Mouse (Mus musculus) intestine, embryonic 14.5 days (tissue): ENCODE measurements at regions not wholly inside any gene's neighbourhood (a gene's known extent, or its start where the extent isn't known, plus 50 kb on each side); places are given as distances from the start of the nearest gene placed in this dataset.

Experiments
- ATAC-seq: fragments of 200-750 bp; cut with Nextera tagmentation; replicated peaks from 2 replicates; pipeline ENCODE4 v1.8.0; 2017; ENCODE audit warnings: low read depth, moderate number of reproducible peaks, moderate TSS enrichment, moderate library complexity; ENCODE audit not compliant: low FRiP score, low TSS enrichment
- DNase-seq: peaks from one replicate; pipeline ENCODE4 v3.0.0-alpha.2; 2018; ENCODE audit warnings: low spot score
- H3K27ac ChIP-seq: fragments of 300-500 bp; sonication (generic); 2 replicates; pipeline ENCODE4 v1.5.1; 2014; ENCODE audit warnings: low read depth, mild to moderate bottlenecking, control low read depth
- H3K27me3 ChIP-seq: fragments of 300-500 bp; sonication (generic); replicated peaks from 2 replicates; pipeline ENCODE4 v1.6.1; 2014; ENCODE audit warnings: low read length, control low read depth; ENCODE audit not compliant: control insufficient read depth, insufficient read depth
- H3K36me3 ChIP-seq: fragments of 300-500 bp; sonication (generic); 2 replicates; pipeline ENCODE4 v1.6.1; 2014; ENCODE audit warnings: low read length, control low read depth; ENCODE audit not compliant: control insufficient read depth, insufficient read depth
- H3K4me1 ChIP-seq: fragments of 300-500 bp; sonication (generic); replicated peaks from 2 replicates; pipeline ENCODE4 v1.6.1; 2014; ENCODE audit warnings: low read length, control low read depth, mixed read lengths; ENCODE audit not compliant: control insufficient read depth, insufficient read depth
- H3K4me2 ChIP-seq: fragments of 300-500 bp; sonication (generic); 2 replicates; pipeline ENCODE4 v1.6.1; 2014; ENCODE audit warnings: low read length
- H3K4me3 ChIP-seq: fragments of 300-500 bp; sonication (generic); 2 replicates; pipeline ENCODE4 v1.5.1; 2014; ENCODE audit warnings: low read depth, low read length, control low read depth, mixed read lengths
- H3K9ac ChIP-seq: fragments of 300-500 bp; sonication (generic); 2 replicates; pipeline ENCODE4 v1.6.1; 2014; ENCODE audit warnings: mild to moderate bottlenecking, low read length
- H3K9me3 ChIP-seq: fragments of 300-500 bp; sonication (generic); 2 replicates; pipeline ENCODE4 v1.6.1; 2016; ENCODE audit warnings: low read length, control low read depth; ENCODE audit not compliant: control insufficient read depth
- WGBS: fragments of 180-500 bp; shearing (Covaris S2); extraction: QIAGEN DNeasy Blood & Tissue Kit; methylation state at CpG from one replicate; pipeline ENCODE4 v1.1.7; 2014; 5-methylcytosine and 5-hydroxymethylcytosine counted together

DNA sequence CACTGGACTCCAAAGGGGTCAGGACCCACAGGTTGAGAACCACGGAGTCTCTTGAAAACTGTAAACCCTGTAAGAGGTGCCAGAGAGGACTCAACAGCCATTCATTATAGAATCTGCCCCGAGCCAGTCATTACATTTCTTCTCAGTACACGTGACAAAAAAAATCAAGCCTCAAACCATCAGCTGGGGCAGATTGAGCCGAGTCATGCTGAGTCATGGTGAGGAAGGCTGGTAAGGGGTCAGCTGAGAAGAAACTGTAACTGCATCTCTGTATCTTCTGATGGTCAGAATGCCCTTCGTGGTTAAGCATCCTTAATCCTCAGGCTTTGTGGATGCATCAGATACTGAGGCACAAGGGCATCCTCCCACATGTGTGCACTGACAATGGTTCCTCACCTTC, 207.2 kb upstream of the Prok2 start:
- no peak for ATAC-seq
- H3K4me1 ChIP-seq: peaks cover under 1% of the 10 kb centered on the region; the same call in 1 of the 2 replicates
- 73% methylated on average over 5 of the region's 5 CpGs for WGBS

GRCm38 (mm10) chr6:99932923-99933322, 206.7 kb upstream of the Prok2 start:
- ATAC-seq: no peak
- Histone ChIP-seq H3K27me3 (no peaks in the 10 kb centered on the region), H3K9ac (no peak overlapping the region), H3K36me3 (no peaks in the 10 kb centered on the region), H3K4me2 (no peak overlapping the region), H3K4me3 (no peak overlapping the region), H3K27ac (no peak overlapping the region), H3K4me1 (peaks cover 6% of the 10 kb centered on the region; the same call in 1 of the 2 replicates), H3K9me3 (no peaks in the 10 kb centered on the region)
- DNase-seq: no peak
- WGBS: 47% methylated on average over 2 of the region's 2 CpGs

More for the DNA sequence above, 207.2 kb upstream of the Prok2 start:
- DNase-seq: no peak
- no peak overlapping the region for H3K4me2 ChIP-seq
- no peaks in the 10 kb centered on the region for H3K27me3 ChIP-seq
- no peaks in the 10 kb centered on the region for H3K36me3 ChIP-seq
- no peak overlapping the region for H3K27ac ChIP-seq
- H3K9ac ChIP-seq: no peak overlapping the region
- no peaks in the 10 kb centered on the region for H3K9me3 ChIP-seq
- no peak overlapping the region for H3K4me3 ChIP-seq

DNA sequence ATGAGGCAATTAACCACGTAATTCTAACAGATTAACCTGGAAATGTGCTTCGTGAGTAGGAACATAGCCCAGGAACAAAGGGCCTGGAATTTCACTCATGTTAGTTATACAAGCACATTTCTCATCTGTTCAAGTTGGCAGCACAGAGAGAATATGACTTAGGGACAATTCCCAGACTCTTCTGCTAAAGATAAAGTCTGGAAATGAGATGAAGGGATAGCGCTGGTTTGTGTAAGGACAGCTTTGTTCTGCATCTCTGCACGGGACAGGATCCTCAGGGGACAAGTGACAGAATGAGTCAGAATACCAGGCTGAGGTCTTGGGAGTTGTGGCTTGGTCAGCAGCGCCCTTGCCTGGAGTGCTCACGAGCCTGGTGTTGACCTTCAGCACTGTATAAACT, 206.2 kb upstream of the Prok2 start:
- 59% methylated on average over 6 of the region's 6 CpGs for WGBS
- H3K27me3 ChIP-seq: no peaks in the 10 kb centered on the region
- H3K27ac ChIP-seq: no peak overlapping the region
- ATAC-seq: no peak
- DNase-seq: no peak
- no peaks in the 10 kb centered on the region for H3K36me3 ChIP-seq
- H3K4me3 ChIP-seq: no peak overlapping the region
- H3K9ac ChIP-seq: no peak overlapping the region
- no peak overlapping the region for H3K4me2 ChIP-seq
- H3K4me1 ChIP-seq: peaks cover 6% of the 10 kb centered on the region; the same call in 1 of the 2 replicates
- H3K9me3 ChIP-seq: no peaks in the 10 kb centered on the region

DNA sequence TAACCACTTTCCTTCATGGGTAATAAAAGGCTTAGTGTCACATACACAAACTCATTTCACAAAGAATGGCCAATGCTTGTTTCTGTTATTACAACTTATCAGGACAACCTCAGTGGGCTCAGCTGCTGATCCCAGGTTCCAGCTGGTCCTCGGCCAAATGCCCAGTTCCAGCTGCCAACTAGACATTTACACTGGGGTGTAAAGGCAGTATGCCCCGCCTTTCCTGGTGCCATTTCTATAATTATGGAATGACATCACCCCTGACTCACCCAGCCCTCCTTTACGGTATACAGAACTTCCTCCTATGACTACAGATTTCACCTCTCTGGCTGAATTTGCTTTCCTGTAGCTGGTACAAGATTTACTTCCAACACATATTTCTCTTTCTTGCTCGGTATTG, 205.4 kb upstream of the Prok2 start:
- Histone ChIP-seq H3K9me3 (no peaks in the 10 kb centered on the region), H3K9ac (no peak overlapping the region), H3K4me2 (no peak overlapping the region), H3K27me3 (no peaks in the 10 kb centered on the region), H3K4me3 (no peak overlapping the region), H3K36me3 (no peaks in the 10 kb centered on the region), H3K4me1 (peaks cover 6% of the 10 kb centered on the region; the same call in 1 of the 2 replicates), H3K27ac (no peak overlapping the region)
- DNase-seq (no peak), ATAC-seq (no peak)
- WGBS: 68% methylated on average over 4 of the region's 4 CpGs

DNA sequence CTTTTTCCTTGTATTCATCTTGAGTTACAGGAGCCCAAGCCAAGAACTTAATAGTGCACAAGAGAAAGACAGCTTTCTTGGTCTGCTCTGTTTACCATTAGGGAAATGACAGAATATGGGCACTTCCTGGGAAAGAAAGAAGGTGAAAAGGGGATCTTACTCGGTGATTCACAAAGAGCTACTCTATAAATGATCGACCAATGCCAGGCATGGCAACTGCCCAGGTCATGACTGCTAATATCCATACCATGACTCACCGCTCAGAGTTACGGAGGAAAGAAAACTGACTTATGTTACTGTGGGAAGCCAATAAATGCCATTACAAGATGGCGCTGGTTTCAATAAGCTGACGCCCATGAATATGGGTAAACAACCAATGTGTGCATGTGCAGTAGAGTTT, 204.1 kb upstream of the Prok2 start:
- peaks cover 6% of the 10 kb centered on the region; the same call in 1 of the 2 replicates for H3K4me1 ChIP-seq
- H3K27ac ChIP-seq: no peak overlapping the region
- no peaks in the 10 kb centered on the region for H3K36me3 ChIP-seq
- no peaks in the 10 kb centered on the region for H3K9me3 ChIP-seq
- ATAC-seq (no peak), DNase-seq (no peak)
- H3K9ac ChIP-seq: no peak overlapping the region
- H3K4me2 ChIP-seq: no peak overlapping the region
- H3K4me3 ChIP-seq: no peak overlapping the region
- 94% methylated on average over 6 of the region's 6 CpGs for WGBS
- no peaks in the 10 kb centered on the region for H3K27me3 ChIP-seq

DNA sequence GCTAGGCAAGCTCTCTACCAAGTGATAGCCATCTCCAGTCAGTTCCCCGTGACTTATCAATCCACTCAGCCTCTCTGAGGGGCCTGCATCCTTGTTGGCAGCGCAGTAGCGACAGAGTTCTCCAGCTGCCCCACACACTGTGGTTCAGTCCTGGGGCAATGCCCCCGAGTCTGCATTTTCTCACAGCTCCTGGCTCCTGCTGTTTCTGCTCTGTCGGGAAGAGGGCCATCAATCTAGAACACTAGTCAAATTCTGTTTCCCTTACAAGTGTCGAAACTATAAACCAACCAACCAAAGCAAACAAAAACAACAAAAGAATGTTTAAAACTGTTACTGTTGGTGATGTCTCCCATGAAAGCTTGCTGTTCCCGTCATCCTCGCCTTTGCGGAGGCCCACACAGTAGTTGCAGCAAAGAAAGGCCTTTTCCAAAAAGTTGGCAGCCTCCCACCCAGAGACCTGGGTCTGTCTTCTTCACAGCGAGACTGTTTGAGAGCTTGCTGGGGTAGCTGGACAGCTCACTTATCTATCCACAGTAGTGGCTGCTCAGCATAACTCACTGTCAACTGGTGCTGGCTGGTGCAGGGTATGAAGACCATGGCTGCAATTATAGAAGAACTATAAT, 201.9 kb upstream of the Prok2 start:
- Histone ChIP-seq H3K36me3 (no peaks in the 10 kb centered on the region), H3K4me3 (no peak overlapping the region), H3K4me1 (peaks cover 6% of the 10 kb centered on the region; the same call in 1 of the 2 replicates), H3K4me2 (no peak overlapping the region), H3K9me3 (no peaks in the 10 kb centered on the region), H3K9ac (no peak overlapping the region), H3K27ac (no peak overlapping the region), H3K27me3 (no peaks in the 10 kb centered on the region)
- ATAC-seq (no peak), DNase-seq (no peak)
- 35% methylated on average over 10 of the region's 10 CpGs for WGBS

DNA sequence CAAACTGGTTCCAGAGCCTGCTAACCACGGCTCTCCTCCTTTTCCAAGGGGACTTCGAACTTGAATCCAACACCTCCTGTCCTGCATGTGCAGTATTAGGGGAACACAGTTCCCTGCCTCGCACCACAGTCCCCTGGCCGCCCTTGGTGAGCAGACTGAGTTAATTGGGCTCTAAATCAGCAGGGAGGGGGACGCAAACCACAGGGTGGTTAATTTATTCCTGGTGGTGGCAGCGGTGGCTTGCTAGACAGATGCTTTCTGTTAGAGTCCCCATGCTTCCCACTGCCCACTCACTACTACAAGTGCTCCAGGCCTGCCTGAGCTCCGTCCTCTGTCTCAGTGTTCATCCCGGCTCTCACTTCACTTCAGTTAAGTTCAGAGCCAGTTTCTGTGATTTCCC, 198.0 kb upstream of the Prok2 start:
- DNase-seq (no peak), ATAC-seq (no peak)
- no peak overlapping the region for H3K4me3 ChIP-seq
- no peak overlapping the region for H3K27ac ChIP-seq
- H3K27me3 ChIP-seq: no peaks in the 10 kb centered on the region
- H3K36me3 ChIP-seq: no peaks in the 10 kb centered on the region
- H3K4me2 ChIP-seq: no peak overlapping the region
- no peaks in the 10 kb centered on the region for H3K9me3 ChIP-seq
- peaks cover 6% of the 10 kb centered on the region; the same call in 1 of the 2 replicates for H3K4me1 ChIP-seq
- no peak overlapping the region for H3K9ac ChIP-seq
- WGBS: 57% methylated on average over 8 of the region's 8 CpGs

DNA sequence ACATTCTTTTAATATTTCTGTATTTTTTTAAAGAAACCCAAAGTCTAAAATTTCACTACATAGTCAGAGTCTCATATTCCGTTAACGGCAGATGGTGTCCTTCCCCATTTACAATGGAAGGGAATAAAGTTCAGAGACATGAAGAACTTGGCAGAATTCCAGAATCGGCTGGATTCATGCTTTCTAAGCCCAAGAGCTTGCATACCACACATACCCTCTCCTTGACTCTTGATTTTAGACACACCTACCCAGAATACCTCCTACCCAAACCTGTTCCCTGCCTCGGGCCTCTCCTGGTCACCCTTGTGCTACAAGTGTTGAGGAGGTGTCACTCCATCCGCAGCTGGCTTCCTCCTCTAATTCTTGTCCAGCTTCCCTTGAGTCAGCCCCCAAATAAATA, 195.8 kb upstream of the Prok2 start:
- Histone ChIP-seq H3K27me3 (no peaks in the 10 kb centered on the region), H3K4me3 (no peak overlapping the region), H3K27ac (no peak overlapping the region), H3K9ac (no peak overlapping the region), H3K36me3 (no peaks in the 10 kb centered on the region), H3K9me3 (no peaks in the 10 kb centered on the region), H3K4me2 (no peak overlapping the region), H3K4me1 (no peaks in the 10 kb centered on the region)
- no peak for DNase-seq
- no peak for ATAC-seq
- WGBS: 52% methylated on average over 5 of the region's 5 CpGs

DNA sequence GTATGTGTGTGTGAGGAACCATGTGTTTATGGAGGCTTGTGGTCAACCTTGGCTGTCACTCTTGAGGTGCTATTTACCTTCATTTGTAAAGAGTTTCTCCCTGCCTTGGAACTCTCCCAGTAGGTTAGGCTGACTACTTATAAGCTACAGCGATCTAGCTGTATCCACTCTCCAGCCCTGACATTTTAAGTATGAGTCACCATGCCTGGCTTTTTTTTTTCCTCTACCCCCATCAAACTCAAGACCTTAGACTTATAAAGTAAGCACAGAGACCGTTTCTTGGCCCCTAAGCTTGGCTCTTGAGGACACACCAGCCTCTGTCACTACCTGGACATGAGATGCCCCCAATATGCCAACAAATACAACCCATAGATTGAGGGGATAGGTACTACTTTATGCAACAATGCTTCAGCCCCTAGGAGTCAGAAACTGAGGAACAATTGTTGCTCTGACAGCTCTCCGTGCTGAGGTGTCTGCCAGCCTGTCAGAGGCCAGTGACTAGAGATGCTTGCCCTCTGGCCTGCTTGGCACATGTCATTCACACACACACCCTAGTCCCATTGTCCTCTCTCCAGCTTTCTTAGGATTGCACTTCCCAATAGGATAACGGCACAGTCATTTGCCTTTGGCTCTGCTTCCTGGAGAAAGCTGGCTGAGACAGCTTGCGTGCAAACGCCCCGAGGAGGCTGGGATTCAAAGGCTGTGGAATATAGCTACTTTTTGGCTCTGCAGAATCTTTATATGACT, 193.8 kb upstream of the Prok2 start:
- Histone ChIP-seq H3K36me3 (no peaks in the 10 kb centered on the region), H3K9me3 (no peaks in the 10 kb centered on the region), H3K9ac (no peak overlapping the region), H3K4me2 (no peak overlapping the region), H3K4me1 (no peaks in the 10 kb centered on the region), H3K27me3 (no peaks in the 10 kb centered on the region), H3K27ac (no peak overlapping the region), H3K4me3 (no peak overlapping the region)
- ATAC-seq (no peak), DNase-seq (no peak)
- WGBS: 84% methylated on average over 7 of the region's 7 CpGs
